Mouse (Mus musculus) forebrain, postnatal 0 days (tissue): Measurements from ENCODE around the gene Cptp. TPM values are rescaled to one million over a fixed set of nuclear protein-coding genes. Genes with fewer than 3 reads are reported as not detected.

Source experiments
- ATAC-seq: fragments of 200-750 bp; cut with Nextera tagmentation; 2 replicates; pipeline ENCODE4 v1.8.0; 2017; ENCODE audit warnings: mild to moderate bottlenecking, moderate library complexity
- DNase-seq: peaks from one replicate; pipeline ENCODE4 v3.0.0-alpha.2; 2015
- H3K27ac ChIP-seq: fragments of 300-500 bp; sonication (generic); 2 replicates; pipeline ENCODE4 v1.5.1; 2014; ENCODE audit warnings: low read depth, mild to moderate bottlenecking, antibody characterized with exemption, low read length, moderate library complexity, mixed read lengths
- H3K27me3 ChIP-seq: fragments of 300-500 bp; sonication (generic); 2 replicates; pipeline ENCODE4 v1.6.1; 2014; ENCODE audit warnings: mild to moderate bottlenecking, low read length, mixed read lengths; ENCODE audit not compliant: insufficient read depth
- H3K36me3 ChIP-seq: fragments of 300-500 bp; sonication (generic); 2 replicates; pipeline ENCODE4 v1.6.1; 2014; ENCODE audit warnings: mild to moderate bottlenecking, moderate library complexity; ENCODE audit not compliant: insufficient read depth
- H3K4me1 ChIP-seq: fragments of 300-500 bp; sonication (generic); 2 replicates; pipeline ENCODE4 v1.6.1; 2014; ENCODE audit warnings: antibody characterized with exemption; ENCODE audit not compliant: insufficient read depth
- H3K4me2 ChIP-seq: fragments of 300-500 bp; sonication (generic); 2 replicates; pipeline ENCODE4 v1.6.1; 2014; ENCODE audit warnings: low read depth, mild to moderate bottlenecking, moderate library complexity
- H3K4me3 ChIP-seq: fragments of 300-500 bp; sonication (generic); 2 replicates; pipeline ENCODE4 v1.5.1; 2014; ENCODE audit warnings: low read depth, low read length, mixed read lengths
- H3K9ac ChIP-seq: fragments of 300-500 bp; sonication (generic); 2 replicates; pipeline ENCODE4 v1.6.1; 2014; ENCODE audit warnings: mild to moderate bottlenecking
- H3K9me3 ChIP-seq: fragments of 300-500 bp; sonication (generic); 2 replicates; pipeline ENCODE4 v1.6.1; 2016; ENCODE audit warnings: low read length
- CTCF ChIP-seq: sonication (generic); IDR thresholded peaks from 2 replicates; pipeline ENCODE4 v1.5.1; 2016; ENCODE audit warnings: antibody characterized with exemption, control low read depth, low read depth
- WGBS: fragments of 180-500 bp; shearing (Covaris S2); extraction: QIAGEN DNeasy Blood & Tissue Kit; methylation state at CpG from one replicate; pipeline ENCODE4 v1.1.7; 2014; 5-methylcytosine and 5-hydroxymethylcytosine counted together
- microRNA-seq, 2 experiments: library from miRNA; unstranded; fragments of <30 nt; microRNA quantifications; one replicate each; pipeline ENCODE4; 2016
- polyA plus RNA-seq: library from polyadenylated mRNA; unstranded; fragments of >200 nt; fragmentation: Nextera tagmentation; extraction: Ambion mirVana; gene quantifications from 2 replicates; pipeline ENCODE4 v1.2.1, GENCODE M21; 2015
- total RNA-seq: library from RNA; depleted of rRNA; stranded (reverse); fragments of >200 nt; gene quantifications from 2 replicates; pipeline ENCODE4 v1.2.3, GENCODE M21; 2014; rRNA removed

The Cptp gene
- total and polyA plus RNA-seq, 2 experiments from 2014 or later, result 19.8 to 22.8 TPM

DNA sequence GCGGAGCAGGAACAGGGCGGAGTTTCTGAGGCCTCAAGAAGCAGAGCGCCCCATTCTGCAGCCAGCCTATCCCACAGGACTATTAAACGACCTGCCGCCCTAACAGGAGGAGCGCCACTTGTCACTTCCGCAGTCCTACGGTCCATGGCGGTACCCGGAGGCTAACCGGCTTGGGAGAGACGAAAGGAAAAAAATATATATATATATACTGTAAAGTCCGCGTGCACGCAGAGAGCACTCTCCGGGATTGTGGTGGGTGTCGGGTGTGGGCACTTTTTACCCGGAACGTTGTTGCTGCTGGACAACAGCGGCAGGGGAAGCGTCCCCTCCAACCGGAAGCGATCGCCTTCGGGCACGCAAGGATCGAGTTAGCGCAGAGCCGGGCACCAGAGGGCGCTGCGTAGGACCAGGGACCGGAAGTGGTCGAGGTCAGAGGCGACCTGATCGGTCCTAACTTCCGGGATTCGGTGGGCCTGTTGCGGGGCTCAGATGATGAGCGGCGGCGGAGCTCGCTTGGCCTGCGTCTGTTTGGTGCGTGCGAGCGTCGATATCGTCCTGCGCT is 38.0 kb downstream of the Cptp start, which contains the start of gene Aurkaip1:
Gene Aurkaip1 (plus strand): TSS at position 68 of the 562 bp plus-strand sequence.
- peaks cover 16% of the 10 kb centered on the region for H3K36me3 ChIP-seq
- peak; percentile 95 for TF ChIP-seq CTCF
- peak within 1 kb of the TSS; percentile 71 for H3K4me3 ChIP-seq
- ATAC-seq (peak; percentile 95), DNase-seq (peak; percentile 97)
- H3K4me1 ChIP-seq, result 0 out of 2 replicates have a peak, but pooled peaks cover 8% of the 10 kb centered on the region
- WGBS, result under 1% methylated on average over 49 of the region's 49 CpGs
- H3K9me3 ChIP-seq, result no peaks in the 10 kb centered on the region
- H3K27me3 ChIP-seq, result no peaks in the 10 kb centered on the region
- H3K9ac ChIP-seq, result peak within 1 kb of the TSS; percentile 69
- H3K4me2 ChIP-seq, result peak within 1 kb of the TSS; percentile 81
- peak within 1 kb of the TSS; percentile 86 for H3K27ac ChIP-seq

- no peak for ATAC-seq
- H3K4me2 ChIP-seq, result peak overlapping the region; percentile 81
- H3K27me3 ChIP-seq, result no peaks in the 10 kb centered on the region
- peak overlapping the region; percentile 71 for H3K4me3 ChIP-seq
- no peaks in the 10 kb centered on the region for H3K9me3 ChIP-seq
- no peak overlapping the region for H3K27ac ChIP-seq
- H3K9ac ChIP-seq, result no peak overlapping the region
- peaks cover 19% of the 10 kb centered on the region for H3K36me3 ChIP-seq
- no peak for DNase-seq
- TF ChIP-seq CTCF, result no peak
- H3K4me1 ChIP-seq, result 0 out of 2 replicates have a peak, but pooled peaks cover 8% of the 10 kb centered on the region
- 57% methylated on average over 8 of the region's 8 CpGs for WGBS
Observed at GRCm38 (mm10) chr4:155830596-155830995, 38.6 kb downstream of the Cptp start.

DNA sequence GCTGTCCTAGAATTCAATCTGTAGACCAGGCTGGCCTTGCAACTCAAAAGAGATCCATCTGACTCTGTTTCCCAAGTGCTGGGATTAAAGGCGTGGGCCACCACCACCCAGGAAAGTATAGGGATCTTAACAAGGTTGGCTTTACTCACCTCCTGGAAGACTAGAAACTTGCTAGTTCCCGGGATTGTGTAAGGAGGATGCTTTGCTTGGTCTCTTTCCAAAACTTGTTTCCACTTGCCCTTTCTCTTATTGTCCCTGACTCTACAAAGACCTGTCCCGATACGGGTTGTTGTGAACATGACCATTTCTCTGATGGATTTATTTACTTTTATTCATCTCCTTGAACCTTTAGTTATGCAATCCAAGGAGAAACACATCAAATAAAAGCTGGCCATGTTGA is 39.4 kb downstream of the Cptp start:
- no peak for TF ChIP-seq CTCF
- ATAC-seq, result no peak
- Histone ChIP-seq H3K4me1 (0 out of 2 replicates have a peak, but pooled peaks cover 8% of the 10 kb centered on the region), H3K9ac (no peak overlapping the region), H3K4me3 (no peak overlapping the region), H3K4me2 (no peak overlapping the region), H3K9me3 (no peaks in the 10 kb centered on the region), H3K27me3 (no peaks in the 10 kb centered on the region), H3K36me3 (peaks cover 24% of the 10 kb centered on the region), H3K27ac (no peak overlapping the region)
- WGBS, result 89% methylated on average over 4 of the region's 4 CpGs
- no peak for DNase-seq

DNA sequence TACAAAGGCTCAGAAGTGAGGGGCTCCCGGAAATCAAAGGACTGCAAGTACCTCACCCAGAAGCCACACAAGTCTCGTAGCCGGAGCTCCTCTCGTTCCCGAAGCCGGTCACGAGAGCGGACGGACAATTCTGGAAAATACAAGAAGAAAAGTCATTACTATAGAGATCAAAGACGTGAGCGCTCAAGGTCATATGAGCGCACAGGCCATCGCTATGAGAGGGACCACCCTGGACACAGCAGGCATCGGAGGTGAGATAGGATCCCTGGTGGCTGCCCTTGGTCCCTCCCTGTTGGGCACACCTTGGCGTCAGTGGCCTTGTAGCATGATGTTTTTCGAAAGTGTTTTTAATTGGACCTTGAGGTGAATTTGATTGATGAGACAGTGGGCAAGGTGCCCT is 45.8 kb downstream of the Cptp start:
- H3K9ac ChIP-seq, result no peak overlapping the region
- no peak overlapping the region for H3K4me2 ChIP-seq
- ATAC-seq, result no peak
- H3K27me3 ChIP-seq, result no peaks in the 10 kb centered on the region
- DNase-seq, result no peak
- 94% methylated on average over 16 of the region's 16 CpGs for WGBS
- H3K4me3 ChIP-seq, result no peak overlapping the region
- H3K27ac ChIP-seq, result no peak overlapping the region
- no peaks in the 10 kb centered on the region for H3K4me1 ChIP-seq
- no peaks in the 10 kb centered on the region for H3K9me3 ChIP-seq
- H3K36me3 ChIP-seq, result peaks cover 76% of the 10 kb centered on the region
- TF ChIP-seq CTCF, result no peak

GRCm38 (mm10) chr4:155821025-155821424 is 48.2 kb downstream of the Cptp start:
- no peaks in the 10 kb centered on the region for H3K4me1 ChIP-seq
- H3K27ac ChIP-seq, result no peak overlapping the region
- no peaks in the 10 kb centered on the region for H3K27me3 ChIP-seq
- H3K4me2 ChIP-seq, result no peak overlapping the region
- DNase-seq (peak; percentile 17), ATAC-seq (no peak)
- TF ChIP-seq CTCF, result peak; percentile 28; the same call in 1 of the 2 replicates
- no peaks in the 10 kb centered on the region for H3K9me3 ChIP-seq
- no peak overlapping the region for H3K4me3 ChIP-seq
- H3K36me3 ChIP-seq, result peaks cover 90% of the 10 kb centered on the region
- WGBS, result 80% methylated on average over 7 of the region's 7 CpGs
- no peak overlapping the region for H3K9ac ChIP-seq

DNA sequence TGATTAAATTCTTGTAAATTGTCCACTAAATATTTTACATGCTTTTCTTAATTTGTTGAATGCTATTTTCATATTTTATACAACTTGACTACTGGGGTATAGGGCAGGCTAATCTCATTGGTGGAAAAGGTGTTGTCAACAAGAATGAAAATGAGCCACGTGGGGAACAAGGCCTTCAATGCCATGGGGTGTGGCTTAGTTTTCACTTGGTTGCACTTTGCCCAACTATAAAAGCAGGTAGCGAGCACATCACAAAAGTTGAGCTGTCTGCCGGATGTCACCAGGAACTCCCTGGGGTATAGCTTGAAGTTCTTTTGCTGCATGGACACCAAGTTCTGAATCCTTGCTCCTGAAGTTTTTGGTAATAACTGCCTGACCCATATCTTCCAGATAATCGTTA is 51.7 kb downstream of the Cptp start:
- Histone ChIP-seq H3K36me3 (peaks cover 69% of the 10 kb centered on the region), H3K9ac (no peak overlapping the region), H3K4me3 (no peak overlapping the region), H3K4me2 (no peak overlapping the region), H3K27me3 (no peaks in the 10 kb centered on the region), H3K27ac (no peak overlapping the region), H3K9me3 (no peaks in the 10 kb centered on the region), H3K4me1 (peaks cover 9% of the 10 kb centered on the region; the same call in 1 of the 2 replicates)
- DNase-seq (no peak), ATAC-seq (no peak)
- 67% methylated on average over 4 of the region's 4 CpGs for WGBS
- TF ChIP-seq CTCF, result no peak

Small RNAs within 50 kb of the gene (microRNA-seq; reads per million reads assigned to microRNA genes)
- 0 reads per million in 2 experiments for gene Gm22991

Other genes starting within 250 kb of the Cptp start
- gene Cdk11b, start 244.6 kb downstream of the Cptp start, total RNA-seq, result 20.7 and 21.8 TPM in 2 replicates
- 48.7 and 64.7 TPM in 2 replicates for gene Cdk11b, start 244.6 kb downstream of the Cptp start, polyA plus RNA-seq
- gene Gm10563, start 224.0 kb downstream of the Cptp start, total RNA-seq, result not detected in 2 replicates
- not detected in 2 replicates for gene Gm10563, start 224.0 kb downstream of the Cptp start, polyA plus RNA-seq
- 6.0 TPM in 2 replicates for gene Mmp23, start 216.1 kb downstream of the Cptp start, total RNA-seq
- 2.5 and 2.9 TPM in 2 replicates for gene Mmp23, start 216.1 kb downstream of the Cptp start, polyA plus RNA-seq
- gene Mib2, start 200.2 kb downstream of the Cptp start, total RNA-seq, result 98.0 and 116 TPM in 2 replicates
- 42.9 and 46.5 TPM in 2 replicates for gene Mib2, start 200.2 kb downstream of the Cptp start, polyA plus RNA-seq
- gene Fndc10, start 175.1 kb downstream of the Cptp start, total RNA-seq, result 31.9 and 33.5 TPM in 2 replicates
- 20.4 and 24.6 TPM in 2 replicates for gene Fndc10, start 175.1 kb downstream of the Cptp start, polyA plus RNA-seq
- gene Ssu72, start 164.6 kb downstream of the Cptp start, total RNA-seq, result 103 and 121 TPM in 2 replicates
- gene Ssu72, start 164.6 kb downstream of the Cptp start, polyA plus RNA-seq, result 164 and 176 TPM in 2 replicates
- gene Tmem240, start 134.6 kb downstream of the Cptp start, total RNA-seq, result 43.4 and 55.2 TPM in 2 replicates
- gene Tmem240, start 134.6 kb downstream of the Cptp start, polyA plus RNA-seq, result 19.1 and 23.8 TPM in 2 replicates
- gene Atad3a, start 108.3 kb downstream of the Cptp start, total RNA-seq, result 72.3 and 79.2 TPM in 2 replicates
- gene Atad3a, start 108.3 kb downstream of the Cptp start, polyA plus RNA-seq, result 61.3 and 68.6 TPM in 2 replicates
- gene Vwa1, start 94.7 kb downstream of the Cptp start, total RNA-seq, result 27.9 and 29.6 TPM in 2 replicates
- gene Vwa1, start 94.7 kb downstream of the Cptp start, polyA plus RNA-seq, result 22.9 and 24.8 TPM in 2 replicates
- 0.14 and 0.38 TPM in 2 replicates for gene Tmem88b, start 83.6 kb downstream of the Cptp start, total RNA-seq
- 0.24 and 0.38 TPM in 2 replicates for gene Tmem88b, start 83.6 kb downstream of the Cptp start, polyA plus RNA-seq
- gene Ankrd65, start 79.0 kb downstream of the Cptp start, total RNA-seq, result not detected in 2 replicates
- gene Ankrd65, start 79.0 kb downstream of the Cptp start, polyA plus RNA-seq, result not detected in 2 replicates
- gene Mrpl20, start 66.6 kb downstream of the Cptp start, total RNA-seq, result 134 and 220 TPM in 2 replicates
- gene Mrpl20, start 66.6 kb downstream of the Cptp start, polyA plus RNA-seq, result 304 and 396 TPM in 2 replicates
- gene Ccnl2, start 57.0 kb downstream of the Cptp start, total RNA-seq, result 112 and 113 TPM in 2 replicates
- gene Ccnl2, start 57.0 kb downstream of the Cptp start, polyA plus RNA-seq, result 48.3 and 68.3 TPM in 2 replicates
- 90.9 and 93.0 TPM in 2 replicates for gene Aurkaip1, start 38.2 kb downstream of the Cptp start, total RNA-seq
- gene Aurkaip1, start 38.2 kb downstream of the Cptp start, polyA plus RNA-seq, result 148 and 183 TPM in 2 replicates
- gene Mxra8, start 29.8 kb downstream of the Cptp start, total RNA-seq, result 19.5 and 35.9 TPM in 2 replicates
- 25.0 and 30.5 TPM in 2 replicates for gene Mxra8, start 29.8 kb downstream of the Cptp start, polyA plus RNA-seq
- 118 and 120 TPM in 2 replicates for gene Dvl1, start 22.0 kb downstream of the Cptp start, total RNA-seq
- gene Dvl1, start 22.0 kb downstream of the Cptp start, polyA plus RNA-seq, result 15.1 and 16.3 TPM in 2 replicates
- gene Tas1r3, start 6.1 kb downstream of the Cptp start, total RNA-seq, result 0.54 and 0.67 TPM in 2 replicates
- 0.14 and 0.22 TPM in 2 replicates for gene Tas1r3, start 6.1 kb downstream of the Cptp start, polyA plus RNA-seq
- 47.7 and 63.8 TPM in 2 replicates for gene Ints11, start 106 bp upstream of the Cptp start, total RNA-seq
- gene Ints11, start 106 bp upstream of the Cptp start, polyA plus RNA-seq, result 58.8 and 59.8 TPM in 2 replicates
- 65.4 and 69.5 TPM in 2 replicates for gene Pusl1, start 22.3 kb upstream of the Cptp start, total RNA-seq
- 56.5 and 59.0 TPM in 2 replicates for gene Pusl1, start 22.3 kb upstream of the Cptp start, polyA plus RNA-seq
- gene Acap3, start 22.4 kb upstream of the Cptp start, total RNA-seq, result 116 and 147 TPM in 2 replicates
- gene Acap3, start 22.4 kb upstream of the Cptp start, polyA plus RNA-seq, result 84.2 and 95.3 TPM in 2 replicates
- 80.3 and 84.7 TPM in 2 replicates for gene Ube2j2, start 74.4 kb upstream of the Cptp start, total RNA-seq
- 138 and 163 TPM in 2 replicates for gene Ube2j2, start 74.4 kb upstream of the Cptp start, polyA plus RNA-seq
- 12.8 and 13.9 TPM in 2 replicates for gene C1qtnf12, start 92.9 kb upstream of the Cptp start, total RNA-seq
- gene C1qtnf12, start 92.9 kb upstream of the Cptp start, polyA plus RNA-seq, result 10.3 and 11.1 TPM in 2 replicates
- 39.5 and 43.9 TPM in 2 replicates for gene B3galt6, start 123.2 kb upstream of the Cptp start, total RNA-seq
- 19.4 and 28.6 TPM in 2 replicates for gene B3galt6, start 123.2 kb upstream of the Cptp start, polyA plus RNA-seq
- 123 and 126 TPM in 2 replicates for gene Sdf4, start 123.4 kb upstream of the Cptp start, total RNA-seq
- 115 and 117 TPM in 2 replicates for gene Sdf4, start 123.4 kb upstream of the Cptp start, polyA plus RNA-seq
- gene Tnfrsf4, start 144.4 kb upstream of the Cptp start, total RNA-seq, result 0.48 and 1.3 TPM in 2 replicates
- 0.40 and 0.49 TPM in 2 replicates for gene Tnfrsf4, start 144.4 kb upstream of the Cptp start, polyA plus RNA-seq
- 1.5 TPM in 1 of 2 replicates, not detected in the other for gene Tnfrsf18, start 156.7 kb upstream of the Cptp start, total RNA-seq
- gene Tnfrsf18, start 156.7 kb upstream of the Cptp start, polyA plus RNA-seq, result 0.67 and 1.2 TPM in 2 replicates
- not detected in 2 replicates for gene Ttll10, start 190.0 kb upstream of the Cptp start, total RNA-seq
- gene Ttll10, start 190.0 kb upstream of the Cptp start, polyA plus RNA-seq, result 0.06 TPM in 1 of 2 replicates, not detected in the other
- gene 9430015G10Rik, start 240.5 kb upstream of the Cptp start, total RNA-seq, result 22.8 and 28.3 TPM in 2 replicates
- gene 9430015G10Rik, start 240.5 kb upstream of the Cptp start, polyA plus RNA-seq, result 18.3 and 22.3 TPM in 2 replicates